Mouse (Mus musculus) fibroblast of lung, adult 2 months (primary cell): Measurements from ENCODE around the gene Cenpl.
A peak's percentile ranks its signal among the peaks of the same experiment; 100 is the strongest.

Source experiments
- DNase-seq: peaks from one replicate; pipeline ENCODE4 v3.0.0-alpha.2; 2011; ENCODE audit warnings: low read depth

The Cenpl gene

GRCm38 (mm10) chr1:161041261-161042020, 29.1 kb upstream of the Cenpl start:
- DNase-seq = no peak

GRCm38 (mm10) chr1:161046972-161047371, 23.5 kb upstream of the Cenpl start:
- DNase-seq = no peak

GRCm38 (mm10) chr1:161057164-161057563, 13.3 kb upstream of the Cenpl start:
- no peak for DNase-seq

- no peak for DNase-seq
Observed at GRCm38 (mm10) chr1:161063351-161063750, 7.2 kb upstream of the Cenpl start.

GRCm38 (mm10) chr1:161071272-161071620, 733 bp downstream of the Cenpl start:
- DNase-seq = no peak

- no peak for DNase-seq
Observed at GRCm38 (mm10) chr1:161076238-161076637, 5.7 kb downstream of the Cenpl start.

- DNase-seq = no peak
Observed at GRCm38 (mm10) chr1:161077243-161077642, 6.7 kb downstream of the Cenpl start.

GRCm38 (mm10) chr1:161099721-161100405, 29.4 kb downstream of the Cenpl start:
- DNase-seq = no peak

- no peak for DNase-seq
Observed at GRCm38 (mm10) chr1:161103842-161104241, 33.3 kb downstream of the Cenpl start.

- no peak for DNase-seq
Observed at GRCm38 (mm10) chr1:161109216-161109615, 38.7 kb downstream of the Cenpl start.

- DNase-seq = no peak
Observed at GRCm38 (mm10) chr1:161114591-161114990, 44.1 kb downstream of the Cenpl start.

GRCm38 (mm10) chr1:161122661-161123418, 52.3 kb downstream of the Cenpl start:
- DNase-seq = no peak

- no peak for DNase-seq
Observed at GRCm38 (mm10) chr1:161126461-161126860, 55.9 kb downstream of the Cenpl start.

- peak; percentile 92 for DNase-seq
Observed at GRCm38 (mm10) chr1:161130726-161131664, 60.5 kb downstream of the Cenpl start, which contains the start of gene Klhl20. TSS of gene Klhl20 (minus strand) at chr1:161131511.
